Mouse (Mus musculus): ENCODE measurements around the gene Large2. TPM values are rescaled to one million over a fixed set of nuclear protein-coding genes. Genes with fewer than 3 reads are reported as not detected.
A peak's percentile ranks its signal among the peaks of the same experiment; 100 is the strongest.

Gene Large2
- total and polyA plus RNA-seq, 3 experiments, result 0.19 to 1.5 (median 0.89) TPM

GRCm38 (mm10) chr2:92392318-92393264, 17.9 kb upstream of the Large2 start:
- Histone ChIP-seq H3K79me2 (replicated peaks; ENCODE audit: control insufficient read depth, extremely low read depth, insufficient read depth, poor library complexity, severe bottlenecking) (no peaks in the 10 kb centered on the region), H3K27ac (ENCODE audit: insufficient read depth, low read depth) (no peak overlapping the region), H3K9me3 (replicated peaks; ENCODE audit: low read length) (no peaks in the 10 kb centered on the region), H3K36me3 (replicated peaks in 1 of 2; ENCODE audit: control insufficient read depth in 1 of 2, insufficient read depth in 1 of 2, low read length in 1 of 2) (peaks cover 0 to 30% of the 10 kb centered on the region in 2 experiments), H3K27me3 (replicated peaks) (no peaks in the 10 kb centered on the region), H3K9ac (ENCODE audit: insufficient read depth, low read depth) (peak overlapping the region; percentile 64), H3K4me2 (ENCODE audit: insufficient read depth, low read depth, poor library complexity, severe bottlenecking) (peak overlapping the region; percentile 53), H3K4me3 (replicated peaks in 1 of 3; ENCODE audit: low read depth in 2 of 3, low read length in 2 of 3, poor library complexity in 1 of 3) (peak overlapping the region; percentile 55 to 62 (median 55)), H3K4me1 (ENCODE audit: control insufficient read depth in 1 of 2, insufficient read depth in 2 of 2) (peaks cover 15 to 42% of the 10 kb centered on the region in 2 experiments)
- dilution Hi-C loops (cut with MboI; ENCODE audit: extremely low pct_ligation_motif_present, extremely low pct_unique_long_range_greater_than_20kb, low sequenced_read_pairs), result no loop called here
- peak; percentile 42 for DNase-seq (ENCODE audit: extremely low read depth)
- TF ChIP-seq ELF1 (IDR thresholded peaks at IDR 0.05; ENCODE audit: low read depth, low read length), result peak; percentile 84
- 0 out of 2 replicates have a peak, but pooled peaks have one; percentile 11 for TF ChIP-seq TCF12 (IDR thresholded peaks at IDR 0.05; ENCODE audit: low read depth, low read length)
- peak; percentile 25; the same call in 1 of the 2 replicates for TF ChIP-seq MAX (IDR thresholded peaks at IDR 0.05; ENCODE audit: low read length)
- no peak for TF ChIP-seq CTCF (conservative IDR thresholded peaks at IDR 0.05 in 1 of 2, IDR thresholded peaks at IDR 0.05 in 1 of 2; ENCODE audit: low read depth in 2 of 2, low read length in 2 of 2)
- TF ChIP-seq ZNF384 (IDR thresholded peaks at IDR 0.05; ENCODE audit: low read depth, low read length), result peak; percentile 28; the same call in 1 of the 2 replicates
- 0 out of 2 replicates have a peak, but pooled peaks have one; percentile 17 for TF ChIP-seq ETS1 (conservative IDR thresholded peaks at IDR 0.05; ENCODE audit: low read depth, low read length)
- no peak for TF ChIP-seq CHD1 (IDR thresholded peaks at IDR 0.05; ENCODE audit: low read depth, low read length)
- TF ChIP-seq ZC3H11A (IDR thresholded peaks at IDR 0.05; ENCODE audit: low read depth, low read length), result no peak
- TF ChIP-seq USF1 (IDR thresholded peaks at IDR 0.05; ENCODE audit: low read depth, low read length), result no peak
- in situ Hi-C loops (cut with MboI; ENCODE audit: low pct_ligation_motif_present, low pct_unique_long_range_greater_than_20kb, low sequenced_read_pairs), result no loop called here

GRCm38 (mm10) chr2:92391703-92392317, 17.1 kb upstream of the Large2 start:
- Histone ChIP-seq H3K4me2 (ENCODE audit: insufficient read depth, low read depth, poor library complexity, severe bottlenecking) (peak overlapping the region; percentile 53), H3K27me3 (replicated peaks) (no peaks in the 10 kb centered on the region), H3K4me1 (ENCODE audit: control insufficient read depth in 1 of 2, insufficient read depth in 2 of 2) (peaks cover 15 to 44% of the 10 kb centered on the region in 2 experiments), H3K27ac (ENCODE audit: insufficient read depth, low read depth) (no peak overlapping the region), H3K9ac (ENCODE audit: insufficient read depth, low read depth) (peak overlapping the region; percentile 64), H3K9me3 (replicated peaks; ENCODE audit: low read length) (no peaks in the 10 kb centered on the region), H3K36me3 (replicated peaks in 1 of 2; ENCODE audit: control insufficient read depth in 1 of 2, insufficient read depth in 1 of 2, low read length in 1 of 2) (peaks cover 4 to 38% of the 10 kb centered on the region in 2 experiments), H3K79me2 (replicated peaks; ENCODE audit: control insufficient read depth, extremely low read depth, insufficient read depth, poor library complexity, severe bottlenecking) (no peaks in the 10 kb centered on the region), H3K4me3 (replicated peaks in 1 of 3; ENCODE audit: low read depth in 2 of 3, low read length in 2 of 3, poor library complexity in 1 of 3) (peak overlapping the region; percentile 55 to 62 (median 55))
- dilution Hi-C loops (cut with MboI; ENCODE audit: extremely low pct_ligation_motif_present, extremely low pct_unique_long_range_greater_than_20kb, low sequenced_read_pairs), result no loop called here
- in situ Hi-C loops (cut with MboI; ENCODE audit: low pct_ligation_motif_present, low pct_unique_long_range_greater_than_20kb, low sequenced_read_pairs), result no loop called here
- DNase-seq (ENCODE audit: extremely low read depth), result no peak
- TF ChIP-seq ZC3H11A (IDR thresholded peaks at IDR 0.05; ENCODE audit: low read depth, low read length), result no peak
- TF ChIP-seq EP300 (IDR thresholded peaks at IDR 0.05; ENCODE audit: low read length), result no peak
- no peak for TF ChIP-seq PAX5 (IDR thresholded peaks at IDR 0.05; ENCODE audit: low read length)
- TF ChIP-seq CHD2 (IDR thresholded peaks at IDR 0.05; ENCODE audit: low read length), result peak; percentile 48; the same call in 1 of the 2 replicates
- TF ChIP-seq ZMIZ1 (IDR thresholded peaks at IDR 0.05; ENCODE audit: low read depth, low read length), result no peak
